Mouse (Mus musculus): ENCODE data around the gene Sdhb.

Gene Sdhb

GRCm38 (mm10) chr4:141010941-141011429 lies 50.0 kb downstream of the Sdhb start:
- peak in 1 of 2 experiments; percentile 39 for DNase-seq (ENCODE audit: inconsistent age in 2 of 2, low spot score in 1 of 2)

GRCm38 (mm10) chr4:141011556-141012328 lies 50.7 kb downstream of the Sdhb start:
- peak in 1 of 2 experiments; percentile 42 for DNase-seq (ENCODE audit: inconsistent age in 2 of 2, low spot score in 1 of 2)

GRCm38 (mm10) chr4:141012558-141012957 lies 51.6 kb downstream of the Sdhb start:
- DNase-seq (ENCODE audit: inconsistent age in 2 of 2, low spot score in 1 of 2), result no peak

- DNase-seq (ENCODE audit: inconsistent age in 2 of 2, low spot score in 1 of 2), result no peak
Measured at GRCm38 (mm10) chr4:141014114-141014513, 53.1 kb downstream of the Sdhb start.

GRCm38 (mm10) chr4:141014856-141015255 lies 53.9 kb downstream of the Sdhb start:
- no peak for DNase-seq (ENCODE audit: inconsistent age in 2 of 2, low spot score in 1 of 2)

GRCm38 (mm10) chr4:141015356-141015755 lies 54.4 kb downstream of the Sdhb start:
- DNase-seq (ENCODE audit: inconsistent age in 2 of 2, low spot score in 1 of 2), result no peak

GRCm38 (mm10) chr4:141016311-141016710 lies 55.3 kb downstream of the Sdhb start:
- DNase-seq (ENCODE audit: inconsistent age in 2 of 2, low spot score in 1 of 2), result peak in 1 of 2 experiments; percentile 47

- DNase-seq (ENCODE audit: inconsistent age in 2 of 2, low spot score in 1 of 2), result no peak
Measured at GRCm38 (mm10) chr4:141017657-141018436, 56.8 kb downstream of the Sdhb start.

- no peak for DNase-seq (ENCODE audit: inconsistent age in 2 of 2, low spot score in 1 of 2)
Measured at GRCm38 (mm10) chr4:141020220-141020619, 59.2 kb downstream of the Sdhb start.

GRCm38 (mm10) chr4:141020811-141021613 lies 60.0 kb downstream of the Sdhb start:
- DNase-seq (ENCODE audit: inconsistent age in 2 of 2, low spot score in 1 of 2), result no peak

- no peak for DNase-seq (ENCODE audit: inconsistent age in 2 of 2, low spot score in 1 of 2)
Measured at GRCm38 (mm10) chr4:141021614-141021929, 60.6 kb downstream of the Sdhb start.

- DNase-seq (ENCODE audit: inconsistent age in 2 of 2, low spot score in 1 of 2), result no peak
Measured at GRCm38 (mm10) chr4:141024052-141024451, 63.0 kb downstream of the Sdhb start.

GRCm38 (mm10) chr4:141024992-141025391 lies 64.0 kb downstream of the Sdhb start:
- no peak for DNase-seq (ENCODE audit: inconsistent age in 2 of 2, low spot score in 1 of 2)
